Mouse (Mus musculus) erythroid progenitor cell, adult 5-6 weeks (primary cell): ENCODE results near the gene Mettl23. TPM values are rescaled to one million over a fixed set of nuclear protein-coding genes. Genes with fewer than 3 reads are reported as not detected.
"Not testable (repeated sequence)": the region's sequence is repeated elsewhere in the genome, so short reads cannot be mapped to it uniquely, and the experiment has no call there.

Experiments used
- ATAC-seq: replicated peaks from 2 replicates; pipeline ENCODE4 v1.8.0; 2016; ENCODE audit warnings: moderate number of reproducible peaks, mild to moderate bottlenecking, moderate TSS enrichment, inconsistent platforms; ENCODE audit not compliant: poor library complexity, low FRiP score, severe bottlenecking
- total RNA-seq, 2 experiments: library from RNA; stranded (forward) in 1 of 2; stranded (reverse) in 1 of 2; fragments of 150-400 nt in 1 of 2; fragments of 186-747, 209-891 nt in 1 of 2; gene quantifications; 2 replicates each; pipeline versions ENCODE4 v1.2.3 to v1.2.4; 2015 to 2017; ENCODE audit warnings: low replicate concordance in 2 of 2

Mettl23 gene
- total RNA-seq, 2 experiments from 2014 or later, result 17.8 to 60.4 TPM

DNA sequence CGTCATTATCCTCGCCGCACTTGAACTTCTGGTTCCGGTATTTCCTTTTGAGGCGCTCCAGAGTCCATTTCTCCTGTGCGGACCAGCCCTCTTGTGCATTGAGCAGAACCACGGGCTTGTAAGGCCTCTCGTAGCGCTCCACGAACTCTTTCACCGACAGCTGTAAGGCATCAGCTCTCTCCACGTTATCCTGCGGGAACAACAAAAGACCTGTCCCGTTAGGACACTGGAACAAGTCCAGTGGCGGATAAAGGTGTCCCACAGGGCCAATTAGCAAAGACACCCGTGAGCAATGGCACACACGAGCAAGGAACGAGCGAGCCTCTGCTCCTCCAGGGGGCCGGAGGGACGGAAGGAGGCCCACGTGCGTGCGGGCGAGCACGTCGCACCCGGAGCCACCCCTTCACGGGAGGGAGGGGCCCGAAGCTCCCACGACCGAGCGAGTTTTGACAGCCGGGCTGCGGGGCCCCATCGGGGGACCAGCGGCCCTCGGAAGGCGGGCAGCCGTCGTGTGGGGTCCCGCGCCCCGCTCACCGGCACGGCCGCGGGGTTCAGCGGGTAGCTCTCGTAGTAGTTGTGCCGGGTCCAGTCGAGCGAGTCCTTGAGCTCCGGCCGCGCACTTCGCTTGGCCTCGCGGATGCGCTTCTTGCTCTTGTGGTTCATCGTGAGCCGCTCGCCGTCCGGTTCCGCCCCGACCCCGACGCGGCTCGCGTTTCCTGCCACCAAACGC is 382 bp upstream of the Mettl23 start:
- peak; percentile 69 for ATAC-seq

DNA sequence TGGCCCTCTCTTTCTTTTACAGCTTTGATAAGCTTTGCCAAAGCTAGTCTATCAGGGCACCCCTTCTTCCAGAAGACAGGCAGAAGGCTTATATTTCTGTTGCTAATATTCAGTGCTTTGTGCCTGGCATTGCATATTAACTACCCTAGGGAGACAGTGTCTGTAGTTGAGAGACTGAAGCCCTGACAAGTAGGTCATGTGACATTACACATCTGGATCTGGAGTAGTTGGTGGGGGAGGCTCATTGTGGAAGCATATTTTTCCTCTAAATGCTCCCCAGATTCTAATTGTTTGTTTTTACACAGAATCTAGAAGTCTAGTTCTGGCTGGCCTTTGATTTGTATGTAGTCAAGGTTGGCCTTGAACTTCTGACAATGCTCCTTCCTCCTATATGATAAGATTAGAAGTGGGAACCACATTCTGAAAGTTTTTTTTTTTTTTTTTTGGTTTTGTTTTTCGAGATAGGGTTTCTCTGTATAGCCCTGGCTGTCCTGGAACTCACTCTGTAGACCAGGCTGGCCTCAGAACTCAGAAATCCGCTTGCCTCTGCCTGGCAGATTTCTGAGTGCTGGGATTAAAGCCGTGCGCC is 3.6 kb downstream of the Mettl23 start:
- ATAC-seq, result no peak

- no peak for ATAC-seq
Measured at GRCm38 (mm10) chr11:116847187-116848085, 4.4 kb downstream of the Mettl23 start.

GRCm38 (mm10) chr11:116848086-116848876 is 5.2 kb downstream of the Mettl23 start:
- no peak for ATAC-seq

GRCm38 (mm10) chr11:116848877-116849178 is 5.8 kb downstream of the Mettl23 start:
- not testable (repeated sequence) for ATAC-seq

GRCm38 (mm10) chr11:116849587-116849986 is 6.5 kb downstream of the Mettl23 start:
- ATAC-seq, result no peak

GRCm38 (mm10) chr11:116850085-116850484 is 7.0 kb downstream of the Mettl23 start:
- no peak for ATAC-seq

GRCm38 (mm10) chr11:116850833-116851477 is 7.9 kb downstream of the Mettl23 start:
- no peak for ATAC-seq

- ATAC-seq, result no peak
Measured at GRCm38 (mm10) chr11:116851576-116852290, 8.7 kb downstream of the Mettl23 start.

- peak; percentile 48 for ATAC-seq
Measured at GRCm38 (mm10) chr11:116852291-116852890, 9.3 kb downstream of the Mettl23 start, which contains the start of gene Mfsd11. TSS of gene Mfsd11 (plus strand) at chr11:116852440.

DNA sequence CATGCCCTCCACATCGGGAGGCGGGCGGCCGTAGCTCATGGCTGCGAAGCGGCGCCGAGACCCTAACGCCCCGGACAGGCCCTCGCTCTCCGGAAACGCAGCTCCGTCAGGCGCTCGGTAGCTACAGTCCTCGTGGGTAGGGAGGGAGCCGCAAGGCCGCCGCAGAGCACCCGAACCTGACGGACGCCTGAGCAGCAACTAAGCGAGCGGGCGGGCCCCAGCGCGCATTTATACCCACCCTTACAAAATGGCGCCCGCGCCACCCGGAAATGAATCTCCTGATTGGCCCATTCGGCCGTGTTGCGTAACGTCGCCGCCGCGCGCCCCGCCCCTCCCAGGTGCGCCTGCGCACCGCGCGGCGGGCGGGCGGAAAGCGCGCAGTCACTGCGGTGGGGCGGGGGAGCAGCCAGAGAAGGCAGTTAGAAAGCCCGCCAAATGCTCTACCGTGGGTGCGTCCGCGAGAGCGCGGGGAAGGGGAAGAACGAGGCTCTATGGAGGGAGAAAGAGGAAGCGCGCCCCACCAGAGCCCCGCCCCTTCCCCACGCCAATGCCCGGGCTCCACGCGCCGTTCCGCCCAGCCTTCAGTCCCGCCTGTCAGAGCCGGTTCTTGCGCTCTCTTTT is 9.9 kb downstream of the Mettl23 start, which contains the start of gene Srsf2:
Gene Srsf2, minus strand, starts transcription at position 204 of the 621 bp plus-strand sequence.
- ATAC-seq, result peak; percentile 69

- peak; percentile 86 for ATAC-seq
Measured at GRCm38 (mm10) chr11:116853512-116853928, 10.4 kb downstream of the Mettl23 start.

DNA sequence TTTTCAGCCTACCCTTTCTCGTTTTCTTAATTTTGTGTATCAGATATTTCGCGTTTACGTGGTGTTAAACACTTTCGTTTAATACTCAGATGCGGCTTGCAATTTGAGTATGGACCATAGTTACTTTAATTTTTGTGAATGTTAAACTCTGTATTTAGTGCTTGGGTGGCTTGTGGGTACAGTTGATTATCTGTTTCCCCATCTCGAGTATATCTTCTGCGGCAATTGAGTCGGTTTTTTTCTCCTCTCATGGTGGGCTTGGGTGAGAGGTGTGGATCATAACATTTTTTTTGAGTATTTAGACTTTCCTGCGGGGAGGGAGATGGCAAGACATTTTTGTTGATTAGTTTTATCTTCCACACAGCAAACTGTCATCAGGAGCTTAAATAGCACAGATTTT is 11.2 kb downstream of the Mettl23 start:
- no peak for ATAC-seq

DNA sequence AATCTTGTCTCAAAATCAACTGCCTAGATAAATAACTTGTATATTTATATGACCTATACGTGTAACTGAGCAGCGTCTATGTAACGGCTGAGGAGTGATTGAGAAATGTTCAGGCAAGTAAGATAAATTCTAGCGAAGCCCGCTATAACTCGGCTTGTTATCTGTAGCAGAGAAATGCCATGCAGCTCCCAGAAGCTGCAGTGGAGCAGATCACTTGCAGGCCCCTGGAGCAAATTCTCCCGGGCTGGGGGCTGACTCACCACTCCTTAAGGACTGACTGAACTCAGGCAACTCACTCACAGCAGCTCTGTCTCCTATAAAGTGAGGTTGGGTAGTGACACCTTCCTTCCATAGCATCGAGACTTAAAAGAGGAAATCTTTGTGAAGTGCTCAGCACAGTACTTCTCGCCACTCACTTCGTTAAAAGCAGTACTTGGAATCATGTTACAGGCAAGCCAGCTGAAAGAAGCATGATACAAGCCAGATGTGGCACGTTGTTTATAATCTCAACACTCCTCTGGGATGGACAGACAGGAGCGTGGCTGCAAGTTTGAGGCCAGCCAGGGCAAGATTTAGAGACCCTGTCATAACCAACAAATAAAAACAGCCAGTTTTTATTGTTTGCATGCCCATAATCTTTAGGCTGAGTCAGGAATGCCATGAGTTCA is 14.2 kb downstream of the Mettl23 start:
- no peak for ATAC-seq

DNA sequence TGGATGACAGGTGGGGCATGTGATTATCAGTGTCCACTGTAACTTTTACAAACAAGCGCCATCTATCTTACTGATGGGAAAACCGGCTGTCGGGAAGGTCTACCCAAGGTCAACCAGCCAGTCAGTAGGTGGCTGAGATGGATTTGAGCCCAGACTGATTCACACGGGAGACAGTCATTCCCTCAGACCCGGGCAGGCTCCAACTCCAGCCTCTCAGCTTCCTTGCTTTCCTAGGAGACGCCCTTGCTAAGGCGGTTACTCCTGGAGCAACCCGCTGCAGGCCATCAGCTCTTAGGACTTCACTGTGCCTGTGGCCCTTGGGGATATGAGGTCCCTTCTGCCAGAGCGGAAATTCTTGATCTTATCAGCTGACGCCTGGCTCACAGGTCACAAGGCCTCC is 21.4 kb downstream of the Mettl23 start:
- ATAC-seq, result no peak

DNA sequence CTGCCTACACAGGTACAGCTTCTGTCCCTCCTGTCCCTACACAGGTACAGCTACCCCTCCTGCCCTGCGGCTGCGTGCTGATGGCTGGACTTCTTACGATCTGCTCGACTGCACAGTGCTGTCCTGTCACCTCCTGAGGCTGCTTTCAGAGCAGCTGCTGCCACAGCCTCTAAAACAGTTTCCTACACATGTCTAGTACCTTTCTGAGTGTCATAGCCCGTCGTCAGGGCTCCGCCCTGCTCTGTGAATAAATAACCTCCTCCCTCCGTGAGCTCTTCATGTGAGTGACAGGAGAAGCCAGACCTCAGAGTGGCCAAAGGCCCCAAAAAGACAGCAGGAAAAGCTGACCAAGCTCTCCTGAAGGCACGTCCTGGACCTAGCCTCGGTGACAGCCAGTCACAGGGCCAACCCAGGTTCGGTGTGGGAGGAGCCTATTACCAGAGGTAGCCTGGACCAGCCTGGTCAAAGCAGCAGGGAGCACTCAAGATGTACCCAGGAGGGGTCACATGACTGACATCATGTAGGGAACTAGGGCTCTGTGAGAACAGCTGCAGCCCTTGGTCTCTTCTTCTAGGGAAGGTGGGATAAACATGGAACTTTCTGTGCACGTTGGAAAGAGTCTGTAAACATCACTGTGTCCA is 23.0 kb downstream of the Mettl23 start:
- ATAC-seq, result no peak

GRCm38 (mm10) chr11:116868129-116868528 is 25.1 kb downstream of the Mettl23 start:
- no peak for ATAC-seq
